Mouse (Mus musculus): ENCODE measurements around the gene Nfix.

The Nfix gene

DNA sequence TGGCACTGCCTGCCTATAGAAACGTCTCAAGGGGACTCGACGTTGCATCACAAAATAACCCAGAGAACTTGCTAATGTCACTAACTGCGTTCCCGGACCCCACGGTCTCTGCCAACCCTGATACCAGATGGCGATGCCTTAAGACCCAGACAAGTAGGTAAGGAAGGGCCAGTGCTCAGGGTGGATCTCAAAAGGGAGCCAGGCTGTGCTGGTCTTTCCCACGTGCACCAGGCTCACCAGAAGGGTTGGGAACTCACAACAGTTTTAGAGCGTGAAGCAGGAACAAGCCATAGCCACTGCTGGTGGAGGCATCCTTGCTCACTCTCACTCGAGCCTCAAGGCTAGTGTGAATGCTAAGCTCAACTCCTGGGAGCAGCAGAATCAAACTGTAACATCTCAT lies 32.9 kb downstream of the Nfix start:
- DNase-seq (ENCODE audit: low spot score in 2 of 2), result no peak

GRCm38 (mm10) chr8:84766422-84766821 lies 33.7 kb downstream of the Nfix start:
- no peak for DNase-seq (ENCODE audit: low spot score in 2 of 2)

GRCm38 (mm10) chr8:84765629-84766028 lies 34.5 kb downstream of the Nfix start:
- peak in 1 of 2 experiments; percentile 20 for DNase-seq (ENCODE audit: low spot score in 2 of 2)

GRCm38 (mm10) chr8:84764870-84765495 lies 35.2 kb downstream of the Nfix start:
- DNase-seq (ENCODE audit: low spot score in 2 of 2), result peak in 1 of 2 experiments; percentile 44

DNA sequence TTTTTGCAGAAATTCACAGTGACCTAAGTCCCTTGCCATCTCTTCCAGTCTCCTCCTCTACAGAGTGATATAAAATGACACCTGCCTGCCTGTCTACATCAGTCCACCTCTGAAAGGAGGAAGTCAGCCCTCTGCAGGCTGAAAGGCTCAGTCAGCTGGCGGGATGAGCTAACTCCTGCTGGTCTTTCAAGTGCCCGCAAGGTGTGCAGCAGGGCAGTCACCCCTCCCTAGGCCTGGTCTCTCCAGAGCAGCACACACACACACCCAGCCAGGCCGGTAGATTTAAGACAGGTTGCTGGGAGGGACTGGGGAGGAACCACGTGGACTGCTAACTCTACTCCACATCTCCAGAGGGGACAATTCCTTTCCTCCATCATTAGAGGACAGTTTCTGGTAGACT lies 36.0 kb downstream of the Nfix start:
- no peak for DNase-seq (ENCODE audit: low spot score in 2 of 2)

DNA sequence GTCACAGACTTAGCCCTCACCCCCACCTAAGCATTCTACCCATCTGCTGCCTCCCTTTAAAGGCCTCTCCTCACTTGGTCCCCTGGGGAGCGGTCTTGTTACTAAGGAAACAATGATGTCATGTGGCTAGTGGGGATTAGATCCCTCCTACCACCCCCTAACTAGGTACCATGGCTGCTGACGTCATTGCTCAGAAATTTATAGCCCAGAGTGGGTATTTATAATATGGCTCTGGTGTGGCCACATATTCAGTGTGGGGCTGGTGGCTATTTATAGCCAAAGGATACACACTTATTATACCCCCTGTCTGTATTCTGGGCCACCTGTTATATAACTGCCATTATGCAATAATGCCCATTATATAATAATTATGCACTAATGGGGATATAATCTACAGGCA lies 39.2 kb downstream of the Nfix start:
- DNase-seq (ENCODE audit: low spot score in 2 of 2), result no peak

DNA sequence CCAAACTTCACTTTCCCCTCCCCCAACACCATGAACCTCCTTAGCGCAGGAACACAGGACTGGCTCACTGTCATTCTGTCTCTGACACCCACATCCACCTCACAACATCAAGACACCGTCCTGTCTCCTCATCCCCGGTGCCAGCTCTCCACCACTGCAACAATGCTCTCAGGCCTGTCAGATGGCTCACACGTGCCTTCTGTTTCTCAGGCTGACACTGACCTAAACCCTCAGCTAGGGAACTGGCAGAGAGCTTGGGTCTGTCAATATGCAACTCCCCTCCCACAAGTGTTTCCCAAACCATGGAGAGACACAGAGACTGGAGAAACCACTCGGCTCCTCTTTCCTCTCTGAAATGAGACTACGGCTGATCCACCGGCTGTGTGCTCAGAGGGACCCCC lies 39.7 kb downstream of the Nfix start:
- no peak for DNase-seq (ENCODE audit: low spot score in 2 of 2)

- no peak for DNase-seq (ENCODE audit: low spot score in 2 of 2)
These were observed 40.4 kb downstream of the Nfix start for GRCm38 (mm10) chr8:84759718-84760117.

GRCm38 (mm10) chr8:84759126-84759525 lies 41.0 kb downstream of the Nfix start:
- DNase-seq (ENCODE audit: low spot score in 2 of 2), result no peak

- no peak for DNase-seq (ENCODE audit: low spot score in 2 of 2)
These were observed 41.8 kb downstream of the Nfix start for GRCm38 (mm10) chr8:84758308-84758707.

DNA sequence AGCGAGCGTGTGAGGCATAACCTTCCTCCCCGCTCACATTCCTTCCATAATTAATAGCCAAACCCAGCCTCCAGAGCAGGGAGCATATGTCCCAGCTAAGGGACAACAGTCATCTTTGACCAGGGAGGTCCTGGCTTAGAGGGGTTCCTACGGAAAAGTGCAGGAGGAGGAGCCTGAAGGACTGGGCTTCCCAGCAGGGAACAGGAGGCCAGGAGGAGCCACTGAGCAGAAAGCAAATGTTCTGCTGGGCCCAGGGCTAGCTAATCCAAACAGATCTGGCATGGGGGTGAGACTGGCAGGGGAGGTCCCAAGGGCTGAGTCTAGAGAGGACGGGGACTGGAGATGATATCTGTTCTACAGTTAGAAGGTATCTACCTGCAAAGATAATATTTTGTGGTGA lies 42.6 kb downstream of the Nfix start:
- no peak for DNase-seq (ENCODE audit: low spot score in 2 of 2)

GRCm38 (mm10) chr8:84752734-84753582 lies 47.2 kb downstream of the Nfix start:
- no peak for DNase-seq (ENCODE audit: low spot score in 2 of 2)

DNA sequence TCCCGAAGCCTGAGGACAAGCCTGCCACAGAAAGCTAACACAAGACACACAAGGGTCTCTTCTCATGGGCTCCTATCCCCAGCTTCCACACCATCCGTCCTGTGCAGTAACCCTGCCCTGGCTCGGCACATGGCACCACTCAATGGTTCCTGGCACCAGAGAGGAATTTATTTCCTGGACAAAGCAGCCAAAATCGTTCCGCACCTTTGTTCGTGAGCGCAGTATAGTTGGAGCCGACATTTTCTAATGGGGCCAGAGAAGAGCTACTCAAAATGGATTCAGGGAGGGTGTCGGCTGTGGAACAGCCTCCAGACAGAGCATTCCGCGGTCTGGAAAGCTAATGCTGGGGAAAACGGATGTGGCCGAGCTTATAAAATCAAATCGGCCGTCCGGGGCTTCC lies 50.6 kb downstream of the Nfix start:
- DNase-seq (ENCODE audit: low spot score in 2 of 2), result no peak

DNA sequence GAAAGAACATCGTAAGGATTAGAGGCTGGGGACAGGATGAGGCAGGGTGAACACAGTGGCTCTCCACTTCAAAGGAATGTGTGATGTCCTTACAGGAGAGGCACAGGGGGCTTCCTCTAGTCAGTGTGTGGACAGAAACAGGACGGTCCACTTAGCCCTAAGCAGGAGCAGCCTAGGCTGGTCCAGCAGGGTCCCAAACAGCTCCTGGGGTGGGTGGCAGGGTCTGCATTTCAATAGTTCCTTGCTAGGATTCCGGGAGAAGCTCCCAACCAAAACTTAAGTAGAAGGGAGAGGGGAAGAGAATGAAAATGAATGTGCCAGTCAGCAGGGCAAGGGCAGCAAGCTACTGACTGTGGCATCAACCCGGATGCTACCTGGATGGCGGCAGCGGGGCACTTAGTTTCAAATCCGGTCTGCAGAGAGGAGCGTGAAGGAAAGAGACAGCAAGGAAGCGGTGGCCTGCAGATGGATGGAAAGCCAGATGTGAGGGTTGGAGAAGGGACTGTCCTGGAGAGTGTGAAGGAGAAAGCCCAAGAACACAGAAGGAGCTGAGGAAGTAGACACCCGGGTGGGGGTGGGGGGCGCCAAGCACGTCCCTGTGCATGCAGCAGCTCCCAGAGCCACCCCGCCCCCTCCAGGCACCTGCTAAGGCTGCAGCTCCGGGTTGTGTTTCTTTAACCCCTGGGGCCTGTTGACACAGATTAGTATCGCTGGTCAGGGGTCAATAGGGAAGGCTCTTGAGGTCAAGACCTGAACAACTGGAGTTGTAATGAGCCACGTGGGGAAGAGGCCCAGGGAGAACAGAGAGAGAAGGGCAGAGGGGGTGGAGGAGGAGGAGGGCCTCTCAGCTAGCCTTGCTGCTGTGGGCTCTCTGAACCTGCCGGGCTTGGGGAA lies 54.9 kb downstream of the Nfix start:
- DNase-seq (ENCODE audit: low spot score in 2 of 2), result no peak

GRCm38 (mm10) chr8:84743517-84744420 lies 56.4 kb downstream of the Nfix start:
- peak in 1 of 2 experiments; percentile 62 for DNase-seq (ENCODE audit: low spot score in 2 of 2)

- no peak for DNase-seq (ENCODE audit: low spot score in 2 of 2)
These were observed 57.1 kb downstream of the Nfix start for GRCm38 (mm10) chr8:84743054-84743415.

GRCm38 (mm10) chr8:84742171-84743053 lies 57.7 kb downstream of the Nfix start:
- no peak for DNase-seq (ENCODE audit: low spot score in 2 of 2)

GRCm38 (mm10) chr8:84740895-84741843 lies 59.0 kb downstream of the Nfix start:
- no peak for DNase-seq (ENCODE audit: low spot score in 2 of 2)

- DNase-seq (ENCODE audit: low spot score in 2 of 2), result no peak
These were observed 60.8 kb downstream of the Nfix start for GRCm38 (mm10) chr8:84739401-84739742.
